Mouse (Mus musculus) C2C12 (cell line): ENCODE measurements at regions not wholly inside any gene's neighbourhood (a gene's known extent, or its start where the extent isn't known, plus 50 kb on each side); places are given as distances from the start of the nearest gene placed in this dataset.
"Not testable (repeated sequence)": the region's sequence is repeated elsewhere in the genome, so short reads cannot be mapped to it uniquely, and the experiment has no call there.

Experiments used
- CEBPB ChIP-seq: IDR thresholded peaks from one replicate; pipeline ENCODE4 v1.6.1; 2011; ENCODE audit warnings: low read depth, mild to moderate bottlenecking, control low read depth, moderate library complexity
- CTCF ChIP-seq: IDR thresholded peaks from one replicate; pipeline ENCODE4 v1.5.1; 2011; ENCODE audit not compliant: control insufficient read depth, insufficient read depth, insufficient read length
- FOSL1 ChIP-seq: IDR thresholded peaks from one replicate; pipeline ENCODE4 v1.8.0; 2011; ENCODE audit warnings: mild to moderate bottlenecking, low read length; ENCODE audit not compliant: poor library complexity, insufficient read depth, severe bottlenecking
- MAX ChIP-seq: IDR thresholded peaks from one replicate; pipeline ENCODE4 v1.6.1; 2011; ENCODE audit warnings: mild to moderate bottlenecking, control low read depth
- MYOD1 ChIP-seq: IDR thresholded peaks from one replicate; pipeline ENCODE4 v1.6.1; 2011; ENCODE audit warnings: low read depth; ENCODE audit not compliant: control insufficient read depth, insufficient read length
- MYOG ChIP-seq: IDR thresholded peaks from one replicate; pipeline ENCODE4 v1.6.1; 2011; ENCODE audit not compliant: control insufficient read depth, insufficient read length; ENCODE audit errors: extremely low read depth
- USF1 ChIP-seq: IDR thresholded peaks from one replicate; pipeline ENCODE4 v1.6.1; 2011; ENCODE audit warnings: low read depth, mild to moderate bottlenecking, control low read depth, moderate library complexity

DNA sequence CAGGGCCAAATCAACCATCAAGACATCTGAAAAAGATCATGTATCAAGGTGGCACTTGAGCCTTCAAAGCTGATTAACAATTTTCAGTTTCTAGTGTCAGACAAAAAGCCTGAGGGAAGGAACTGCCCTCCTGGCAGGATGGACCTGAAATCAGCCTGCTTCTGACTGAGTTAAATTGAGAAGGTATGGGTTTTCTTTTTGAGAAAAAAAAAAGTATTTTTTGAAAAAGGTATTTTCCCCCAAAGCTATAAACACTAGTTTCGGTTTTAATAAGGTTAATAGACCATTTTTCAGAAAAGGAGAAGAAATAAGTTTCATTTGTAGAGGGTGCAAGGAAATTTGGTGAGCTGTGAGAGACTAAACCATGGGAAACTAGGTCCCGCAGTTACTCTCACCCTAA is 124.6 kb upstream of the Mrpl21 start:
- TF ChIP-seq USF1, MYOG, CTCF, MYOD1, MAX, CEBPB, FOSL1: not testable (repeated sequence)
